Mouse (Mus musculus) neural tube, embryonic 11.5 days (tissue): ENCODE measurements around the gene Poc1a. TPM values are rescaled to one million over a fixed set of nuclear protein-coding genes. Genes with fewer than 3 reads are reported as not detected.

ENCODE experiments used
- ATAC-seq: fragments of 200-750 bp; cut with Nextera tagmentation; 2 replicates; pipeline ENCODE4 v1.8.0; 2017; ENCODE audit warnings: moderate number of reproducible peaks, mild to moderate bottlenecking, moderate TSS enrichment, moderate library complexity; ENCODE audit not compliant: insufficient read depth, low FRiP score, low TSS enrichment
- DNase-seq: peaks from one replicate; pipeline ENCODE4 v3.0.0-alpha.2; 2015; ENCODE audit warnings: low spot score
- H3K27ac ChIP-seq: fragments of 300-500 bp; sonication (generic); 2 replicates; pipeline ENCODE4 v1.5.1; 2014; ENCODE audit warnings: low read depth, mild to moderate bottlenecking, low read length
- H3K27me3 ChIP-seq: fragments of 300-500 bp; sonication (generic); 2 replicates; pipeline ENCODE4 v1.6.1; 2014; ENCODE audit warnings: mild to moderate bottlenecking, low read length, mixed read lengths; ENCODE audit not compliant: control insufficient read depth, insufficient read depth
- H3K36me3 ChIP-seq: fragments of 300-500 bp; sonication (generic); 2 replicates; pipeline ENCODE4 v1.6.1; 2014; ENCODE audit warnings: mild to moderate bottlenecking, low read length, moderate library complexity, mixed read lengths; ENCODE audit not compliant: control insufficient read depth, insufficient read depth
- H3K4me1 ChIP-seq: fragments of 300-500 bp; sonication (generic); 2 replicates; pipeline ENCODE4 v1.6.1; 2014; ENCODE audit warnings: low read length, mixed read lengths; ENCODE audit not compliant: control insufficient read depth, insufficient read depth
- H3K4me2 ChIP-seq: fragments of 300-500 bp; sonication (generic); 2 replicates; pipeline ENCODE4 v1.6.1; 2014; ENCODE audit warnings: low read depth, mild to moderate bottlenecking, moderate library complexity
- H3K4me3 ChIP-seq: fragments of 300-500 bp; sonication (generic); 2 replicates; pipeline ENCODE4 v1.5.1; 2014; ENCODE audit warnings: low read depth, low read length
- H3K9ac ChIP-seq: fragments of 300-500 bp; sonication (generic); 2 replicates; pipeline ENCODE4 v1.6.1; 2014; ENCODE audit warnings: mild to moderate bottlenecking, low read length
- H3K9me3 ChIP-seq: fragments of 300-500 bp; sonication (generic); 2 replicates; pipeline ENCODE4 v1.6.1; 2016; ENCODE audit warnings: low read length; ENCODE audit not compliant: control insufficient read depth
- WGBS: fragments of 180-500 bp; shearing (Covaris S2); extraction: QIAGEN DNeasy Blood & Tissue Kit; methylation state at CpG from one replicate; pipeline ENCODE4 v1.1.7; 2014; 5-methylcytosine and 5-hydroxymethylcytosine counted together
- polyA plus RNA-seq: library from polyadenylated mRNA; unstranded; fragments of >200 nt; fragmentation: Nextera tagmentation; extraction: Ambion mirVana; gene quantifications from 2 replicates; pipeline ENCODE4 v1.2.1, GENCODE M21; 2014

Gene Poc1a
- polyA plus RNA-seq, 1 experiment from 2014 or later: 26.6 TPM

DNA sequence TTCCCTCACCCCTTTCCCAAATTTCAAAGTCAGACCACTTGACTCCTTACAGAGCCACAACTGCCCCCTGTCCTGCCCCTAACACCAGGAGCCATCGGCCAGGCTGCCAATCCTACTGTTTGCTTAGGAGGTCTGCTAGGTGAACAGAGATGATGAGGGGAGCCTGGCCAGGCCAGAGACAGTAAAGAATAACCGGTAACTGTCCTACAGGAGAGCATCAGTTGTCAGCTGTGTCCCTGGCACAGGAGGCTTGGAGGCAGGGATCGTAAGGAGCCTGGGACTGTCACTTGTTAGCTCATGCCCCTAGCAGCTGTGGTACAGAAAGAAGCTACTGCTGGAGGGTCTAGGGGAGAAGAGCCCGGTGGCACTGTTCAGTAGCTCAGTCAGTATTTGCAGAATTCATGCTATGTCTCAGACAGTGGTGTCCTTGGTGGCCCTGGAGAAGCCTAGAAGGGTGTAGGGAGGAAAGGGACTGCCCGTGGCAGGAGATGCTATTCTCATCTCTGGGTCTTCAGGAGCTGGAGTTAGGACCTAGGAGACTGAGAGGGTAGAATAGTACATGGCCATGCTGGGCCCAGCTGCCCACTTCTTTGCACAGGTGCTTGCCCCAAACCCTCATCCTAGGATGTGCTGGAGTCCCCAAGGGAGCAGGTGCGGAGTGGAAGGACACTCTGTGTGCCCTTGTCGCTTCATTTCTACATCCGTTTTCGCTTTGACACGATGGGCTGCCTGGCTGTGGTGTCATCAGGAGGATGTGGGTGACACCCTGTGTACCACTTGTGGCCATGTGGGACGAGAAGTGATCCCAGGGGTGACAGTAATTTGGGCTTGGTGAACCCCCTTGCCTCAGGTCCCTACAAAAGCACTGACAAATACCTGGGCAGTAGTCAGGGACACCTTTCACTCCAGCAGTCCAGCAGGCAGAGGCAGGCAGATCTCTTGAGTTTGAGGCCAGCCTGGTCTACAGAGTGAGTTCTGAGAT is 91.9 kb downstream of the Poc1a start:
- Histone ChIP-seq H3K4me1 (peaks cover 27% of the 10 kb centered on the region), H3K4me2 (peak overlapping the region; percentile 17; the same call in 1 of the 2 replicates), H3K27me3 (no peaks in the 10 kb centered on the region), H3K27ac (no peak overlapping the region), H3K9ac (no peak overlapping the region), H3K4me3 (no peak overlapping the region), H3K36me3 (peaks cover 12% of the 10 kb centered on the region), H3K9me3 (no peaks in the 10 kb centered on the region)
- no peak for DNase-seq
- no peak for ATAC-seq
- WGBS: 93% methylated on average over 11 of the region's 11 CpGs

DNA sequence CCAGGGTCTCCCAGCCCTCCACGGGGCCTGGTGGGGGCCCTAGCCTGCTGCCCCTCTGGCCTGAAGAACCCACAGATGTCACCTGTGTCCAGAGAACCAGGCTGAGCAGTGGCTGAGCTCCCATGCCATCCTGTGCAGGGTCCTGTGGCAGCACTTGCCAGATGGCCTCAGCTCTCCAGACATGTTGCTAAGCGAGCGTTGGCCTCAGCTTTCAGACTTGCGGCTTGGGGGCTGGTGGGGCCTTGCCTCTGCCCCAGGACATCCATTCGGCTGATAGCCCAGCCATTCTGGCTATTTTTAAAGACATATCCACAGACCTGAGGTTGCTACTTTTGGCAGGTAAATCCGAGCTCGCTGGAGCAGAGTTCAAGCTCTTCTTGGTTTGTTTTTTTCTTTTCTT is 93.1 kb downstream of the Poc1a start:
- no peak overlapping the region for H3K4me3 ChIP-seq
- ATAC-seq: no peak
- H3K9me3 ChIP-seq: no peaks in the 10 kb centered on the region
- peaks cover 12% of the 10 kb centered on the region for H3K36me3 ChIP-seq
- no peaks in the 10 kb centered on the region for H3K27me3 ChIP-seq
- no peak for DNase-seq
- H3K9ac ChIP-seq: no peak overlapping the region
- 88% methylated on average over 7 of the region's 7 CpGs for WGBS
- no peak overlapping the region for H3K27ac ChIP-seq
- H3K4me2 ChIP-seq: no peak overlapping the region
- peaks cover 27% of the 10 kb centered on the region for H3K4me1 ChIP-seq

DNA sequence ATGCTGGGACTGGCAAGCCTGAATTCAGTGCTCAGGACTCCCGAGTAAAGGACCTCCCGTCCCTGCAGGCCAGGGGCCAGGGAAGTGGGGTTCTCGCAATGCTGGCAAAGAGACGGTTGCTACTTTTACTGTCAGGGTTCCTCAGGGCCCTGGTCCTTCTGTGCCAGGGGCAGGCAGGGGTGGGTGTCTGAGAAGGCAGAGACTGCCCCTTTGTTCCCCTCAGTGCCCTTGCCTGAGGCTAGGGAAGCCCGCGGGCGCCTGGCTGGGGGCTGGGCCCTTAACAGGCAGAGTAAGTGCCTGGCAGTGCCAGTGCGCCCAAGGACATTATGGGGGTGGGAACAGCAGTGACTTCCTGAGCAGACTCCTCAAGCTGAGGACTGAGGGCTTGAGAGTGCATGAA is 96.4 kb downstream of the Poc1a start:
- Histone ChIP-seq H3K9me3 (no peaks in the 10 kb centered on the region), H3K36me3 (peaks cover 10% of the 10 kb centered on the region), H3K9ac (no peak overlapping the region), H3K27me3 (no peaks in the 10 kb centered on the region), H3K4me1 (peaks cover 4% of the 10 kb centered on the region; the same call in 1 of the 2 replicates), H3K4me2 (no peak overlapping the region), H3K27ac (no peak overlapping the region), H3K4me3 (no peak overlapping the region)
- DNase-seq (no peak), ATAC-seq (no peak)
- 93% methylated on average over 8 of the region's 8 CpGs for WGBS

DNA sequence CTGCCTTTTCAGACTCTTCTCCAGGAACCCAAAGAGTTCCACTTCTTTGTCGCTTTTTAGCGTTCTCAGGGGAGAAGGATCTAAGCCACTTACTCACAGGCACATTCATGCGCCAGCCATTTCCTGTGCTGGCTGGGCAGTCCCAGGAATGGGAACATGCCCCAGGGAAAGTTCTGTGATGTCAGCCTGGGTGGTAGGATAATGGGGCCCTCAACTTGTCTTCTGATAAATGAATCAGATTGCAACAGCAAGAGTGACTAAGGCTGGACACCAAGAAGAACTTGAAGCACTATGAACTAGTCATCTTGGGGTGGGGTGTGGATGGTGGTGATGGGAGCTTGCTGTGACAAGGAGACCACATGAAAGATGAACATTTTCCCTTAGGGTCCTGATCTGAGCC is 97.2 kb downstream of the Poc1a start:
- no peak for DNase-seq
- Histone ChIP-seq H3K4me3 (no peak overlapping the region), H3K27me3 (no peaks in the 10 kb centered on the region), H3K4me2 (no peak overlapping the region), H3K9me3 (no peaks in the 10 kb centered on the region), H3K4me1 (no peaks in the 10 kb centered on the region), H3K27ac (no peak overlapping the region), H3K9ac (no peak overlapping the region), H3K36me3 (peaks cover 7% of the 10 kb centered on the region; the same call in 1 of the 2 replicates)
- 80% methylated on average over 3 of the region's 3 CpGs for WGBS
- no peak for ATAC-seq

- no peaks in the 10 kb centered on the region for H3K9me3 ChIP-seq
- no peak overlapping the region for H3K4me3 ChIP-seq
- ATAC-seq: no peak
- WGBS: 69% methylated on average over 9 of the region's 9 CpGs
- 0 out of 2 replicates have a peak, but pooled peaks cover 2% of the 10 kb centered on the region for H3K4me1 ChIP-seq
- H3K27ac ChIP-seq: no peak overlapping the region
- no peak overlapping the region for H3K4me2 ChIP-seq
- no peak overlapping the region for H3K9ac ChIP-seq
- peaks cover 5% of the 10 kb centered on the region; the same call in 1 of the 2 replicates for H3K36me3 ChIP-seq
- no peaks in the 10 kb centered on the region for H3K27me3 ChIP-seq
- DNase-seq: no peak
These were observed 97.9 kb downstream of the Poc1a start for GRCm38 (mm10) chr9:106378753-106379152.

DNA sequence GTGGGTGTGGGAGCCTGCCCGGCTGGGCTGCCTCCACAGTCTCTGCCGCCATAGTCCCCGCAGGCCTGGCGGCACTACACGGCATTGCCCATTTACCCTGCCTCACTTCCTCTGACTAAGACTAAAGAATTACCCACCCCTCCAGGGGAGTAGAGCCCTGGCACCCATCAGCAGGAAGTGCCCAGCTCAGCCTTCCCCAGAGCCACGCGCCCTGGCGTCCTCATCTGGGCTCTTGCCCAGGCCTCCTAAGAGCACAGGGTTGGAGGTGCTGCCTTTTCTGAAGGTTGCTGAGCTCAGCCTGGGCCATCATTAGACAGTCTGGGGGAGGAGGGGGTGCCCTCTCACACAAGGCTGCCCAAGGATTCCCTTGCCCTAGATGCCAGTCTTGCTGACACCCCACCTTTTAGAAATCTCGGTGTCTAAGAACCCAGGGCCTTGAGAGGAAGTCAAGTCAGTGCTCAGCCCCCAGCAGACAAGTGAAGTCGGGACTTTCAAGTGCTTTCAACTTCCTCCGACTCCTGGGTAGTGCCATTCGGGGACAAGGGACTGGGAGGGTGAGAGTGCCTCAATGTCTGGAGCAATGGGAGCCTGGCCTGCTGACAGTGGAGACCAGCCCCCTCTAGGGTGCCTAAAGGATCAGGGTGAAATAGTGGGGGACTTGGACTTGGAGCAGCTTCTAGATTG is 105.5 kb downstream of the Poc1a start:
- Histone ChIP-seq H3K4me3 (no peak overlapping the region), H3K36me3 (no peaks in the 10 kb centered on the region), H3K27me3 (no peaks in the 10 kb centered on the region), H3K27ac (no peak overlapping the region), H3K4me1 (peaks cover 7% of the 10 kb centered on the region), H3K9me3 (no peaks in the 10 kb centered on the region), H3K4me2 (no peak overlapping the region), H3K9ac (no peak overlapping the region)
- WGBS: 90% methylated on average over 12 of the region's 12 CpGs
- DNase-seq: no peak
- no peak for ATAC-seq

- Histone ChIP-seq H3K4me2 (no peak overlapping the region), H3K27me3 (no peaks in the 10 kb centered on the region), H3K9ac (no peak overlapping the region), H3K4me3 (no peak overlapping the region), H3K36me3 (no peaks in the 10 kb centered on the region), H3K4me1 (0 out of 2 replicates have a peak, but pooled peaks cover 4% of the 10 kb centered on the region), H3K27ac (no peak overlapping the region), H3K9me3 (no peaks in the 10 kb centered on the region)
- WGBS: 83% methylated on average over 11 of the region's 11 CpGs
- no peak for ATAC-seq
- DNase-seq: no peak
These were observed 112.1 kb downstream of the Poc1a start for GRCm38 (mm10) chr9:106392828-106393527.

DNA sequence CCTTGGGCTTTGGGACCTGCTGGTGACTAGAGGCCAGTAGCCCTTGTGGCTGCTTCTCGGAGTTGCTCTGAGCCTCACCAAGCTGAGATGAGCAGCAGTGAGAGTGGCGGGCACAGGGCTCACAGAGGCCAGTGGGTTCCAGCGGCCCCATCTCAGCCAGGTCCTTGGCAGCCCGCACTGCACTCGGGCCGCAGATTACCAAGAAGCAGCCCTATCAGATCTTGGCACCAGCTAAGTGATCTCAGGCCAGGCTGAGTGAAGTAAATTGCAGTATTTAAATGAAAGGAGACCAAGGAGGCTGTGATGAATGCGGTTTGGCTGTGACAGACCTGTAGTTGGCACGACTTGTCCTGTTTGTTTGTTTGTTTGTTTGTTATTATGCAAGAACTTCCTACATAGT is 112.7 kb downstream of the Poc1a start:
- no peak for ATAC-seq
- H3K36me3 ChIP-seq: no peaks in the 10 kb centered on the region
- no peak for DNase-seq
- no peaks in the 10 kb centered on the region for H3K9me3 ChIP-seq
- H3K27me3 ChIP-seq: no peaks in the 10 kb centered on the region
- no peak overlapping the region for H3K4me3 ChIP-seq
- no peak overlapping the region for H3K27ac ChIP-seq
- WGBS: 95% methylated on average over 8 of the region's 8 CpGs
- 0 out of 2 replicates have a peak, but pooled peaks cover 4% of the 10 kb centered on the region for H3K4me1 ChIP-seq
- H3K4me2 ChIP-seq: no peak overlapping the region
- H3K9ac ChIP-seq: no peak overlapping the region
